Mouse (Mus musculus): ENCODE measurements at regions not wholly inside any gene's neighbourhood (a gene's known extent, or its start where the extent isn't known, plus 50 kb on each side); places are given as distances from the start of the nearest gene placed in this dataset.

DNA sequence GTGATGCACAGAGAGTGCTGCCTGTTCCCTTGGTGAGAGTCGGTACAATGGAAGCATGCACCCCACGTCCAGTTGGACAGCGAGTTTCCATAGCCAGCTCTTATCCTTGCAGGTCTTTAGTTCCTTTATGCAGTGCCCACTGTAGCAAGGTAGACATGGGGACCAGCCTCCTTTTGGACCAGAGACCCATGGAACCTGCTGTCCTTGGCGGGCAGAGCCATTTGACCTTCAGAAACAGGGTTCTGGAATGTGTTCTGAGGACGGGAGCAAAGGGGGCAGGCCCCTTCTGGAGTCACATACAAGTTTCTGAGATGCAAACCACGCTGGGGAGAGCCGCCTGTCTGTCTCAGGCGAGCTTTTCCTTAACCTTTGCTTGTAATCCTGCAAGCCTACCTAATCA is 188.1 kb downstream of the Emx2 start:
- no peak for DNase-seq (ENCODE audit: inconsistent ontology term)

DNA sequence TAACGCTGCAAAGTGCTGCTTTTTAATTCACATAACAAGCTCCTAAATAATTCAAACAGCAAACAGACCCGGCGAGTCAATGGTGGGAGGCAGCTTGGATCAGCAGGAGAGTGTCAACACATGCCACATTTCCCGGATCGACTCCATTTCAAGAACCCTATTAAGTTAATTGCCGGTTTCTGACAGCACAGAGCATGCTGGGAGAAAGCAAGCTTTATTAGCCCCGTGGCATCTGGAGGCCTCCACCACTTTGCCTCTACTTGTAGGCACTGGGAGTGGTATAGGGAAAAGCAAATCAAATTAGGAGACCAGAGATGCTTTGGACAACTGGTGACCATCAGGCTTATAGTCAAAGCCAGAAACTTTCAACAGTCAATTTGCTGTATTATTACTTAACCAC is 188.5 kb downstream of the Emx2 start:
- DNase-seq (ENCODE audit: inconsistent ontology term), result no peak

DNA sequence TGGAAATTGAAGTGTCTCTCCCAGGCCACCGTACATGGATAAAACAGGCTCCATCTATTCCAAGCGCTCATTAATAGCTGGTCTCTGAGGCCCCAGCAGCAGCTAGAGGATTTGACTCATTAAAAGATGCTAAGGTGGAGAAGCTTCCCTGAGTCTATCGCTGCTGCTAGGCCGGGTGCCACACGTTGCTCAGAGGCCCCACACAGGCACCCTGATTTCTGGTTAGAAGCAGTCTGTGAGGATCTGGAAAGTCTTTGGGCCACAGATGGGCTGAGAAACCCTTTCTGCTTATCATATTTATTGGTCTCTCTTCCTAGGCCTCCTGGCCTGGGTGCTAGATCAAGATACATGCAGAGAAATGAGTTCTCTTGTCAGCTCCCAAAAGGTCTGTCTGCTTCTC is 191.2 kb downstream of the Emx2 start:
- DNase-seq (ENCODE audit: inconsistent ontology term), result no peak

DNA sequence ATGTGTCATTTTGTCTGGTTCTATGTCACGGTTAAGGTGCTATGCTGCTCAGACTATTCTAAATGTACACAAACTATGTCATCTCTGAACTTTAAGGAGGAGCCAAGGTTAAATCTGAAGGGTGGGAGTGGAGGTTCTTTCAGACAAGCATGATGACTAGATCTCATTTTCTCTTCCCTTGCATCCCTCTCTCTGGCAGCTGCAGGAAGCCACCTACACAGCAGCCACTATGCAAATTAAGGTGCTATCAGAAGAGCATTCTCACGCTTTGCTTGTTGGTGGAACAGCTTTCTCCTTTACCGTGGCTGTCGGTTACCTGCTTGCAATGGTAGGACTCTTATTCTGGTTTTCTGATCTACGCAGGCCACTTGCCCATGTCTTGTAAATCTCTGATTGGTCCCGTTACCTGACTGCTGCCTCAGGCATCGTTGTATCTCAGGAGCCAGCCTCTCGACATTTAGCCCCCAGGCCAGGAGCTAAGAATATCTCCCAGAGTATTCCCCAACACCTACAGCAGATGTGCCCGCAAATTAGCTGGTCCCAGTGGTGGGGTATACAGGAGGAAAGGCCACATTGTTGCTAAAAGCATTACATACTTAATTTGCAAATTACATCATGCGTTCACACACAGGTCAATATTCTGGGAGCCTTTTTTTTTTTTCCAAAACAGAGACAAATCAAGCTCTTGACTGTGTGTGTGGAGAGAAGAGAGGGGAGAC is 192.6 kb downstream of the Emx2 start:
- DNase-seq (ENCODE audit: inconsistent ontology term), result no peak

GRCm38 (mm10) chr19:59653631-59654367 is 195.6 kb downstream of the Emx2 start:
- peak; percentile 5 for DNase-seq (ENCODE audit: inconsistent ontology term)

- DNase-seq (ENCODE audit: inconsistent ontology term), result no peak
These were observed 197.1 kb downstream of the Emx2 start for GRCm38 (mm10) chr19:59655321-59655720.

- no peak for DNase-seq (ENCODE audit: inconsistent ontology term)
These were observed 211.6 kb downstream of the Emx2 start for GRCm38 (mm10) chr19:59669793-59670192.

DNA sequence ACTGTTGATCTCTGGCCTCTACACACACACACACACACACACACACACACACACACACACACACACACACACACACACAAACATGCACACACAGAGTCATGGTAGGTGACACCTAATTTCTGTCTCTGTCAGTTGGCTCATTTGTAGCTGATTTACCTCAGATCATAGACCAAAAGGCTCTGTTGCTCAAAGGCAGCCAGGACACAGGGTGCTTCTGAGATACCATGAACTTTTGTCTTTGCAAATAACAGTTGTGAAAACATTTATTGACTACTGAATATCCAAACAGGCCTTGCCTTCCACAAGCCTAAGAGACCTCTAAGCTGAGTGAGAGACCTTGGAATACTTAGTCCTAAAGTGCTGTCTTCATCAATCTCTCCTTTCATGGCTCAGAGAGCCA is 215.4 kb downstream of the Emx2 start:
- DNase-seq (ENCODE audit: inconsistent ontology term), result no peak

DNA sequence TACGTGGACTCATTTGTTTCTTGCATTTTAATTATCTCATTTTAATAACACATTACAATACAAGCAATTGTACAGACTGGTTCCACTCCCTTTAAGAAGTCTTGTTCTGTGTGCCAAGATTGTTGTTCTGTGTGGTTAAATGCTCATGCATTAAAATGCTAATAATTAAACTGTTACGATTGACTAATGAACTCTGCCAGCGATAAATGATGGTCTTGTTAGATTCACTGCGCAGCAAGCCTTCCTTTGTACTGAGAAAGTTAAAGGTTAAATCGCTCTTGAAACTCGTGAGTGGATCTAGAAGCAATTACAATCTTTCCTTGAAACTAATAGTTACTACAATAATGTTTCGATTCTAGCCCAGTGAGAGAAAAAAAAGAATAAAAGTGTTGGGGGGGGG is 221.0 kb downstream of the Emx2 start:
- DNase-seq (ENCODE audit: inconsistent ontology term), result no peak

DNA sequence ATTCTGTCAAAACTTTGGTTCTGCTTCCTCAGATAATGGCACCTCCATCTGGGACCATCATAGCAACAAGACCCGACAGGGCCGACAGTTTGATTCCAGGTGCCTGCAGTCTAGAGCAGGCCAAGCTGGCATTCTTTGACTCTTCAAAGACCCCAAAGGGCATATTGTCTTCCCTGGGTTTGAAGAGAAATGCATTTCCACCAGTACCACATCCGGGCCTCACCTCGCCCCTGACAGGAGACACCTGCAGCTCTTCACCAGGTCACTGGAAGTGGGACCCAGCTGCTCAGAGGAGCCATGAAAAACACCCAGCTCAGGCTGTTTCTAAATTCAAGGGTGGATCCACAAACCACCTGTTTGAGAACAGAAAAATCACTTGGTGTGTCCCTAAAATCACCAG is 222.2 kb downstream of the Emx2 start:
- DNase-seq (ENCODE audit: inconsistent ontology term), result no peak

DNA sequence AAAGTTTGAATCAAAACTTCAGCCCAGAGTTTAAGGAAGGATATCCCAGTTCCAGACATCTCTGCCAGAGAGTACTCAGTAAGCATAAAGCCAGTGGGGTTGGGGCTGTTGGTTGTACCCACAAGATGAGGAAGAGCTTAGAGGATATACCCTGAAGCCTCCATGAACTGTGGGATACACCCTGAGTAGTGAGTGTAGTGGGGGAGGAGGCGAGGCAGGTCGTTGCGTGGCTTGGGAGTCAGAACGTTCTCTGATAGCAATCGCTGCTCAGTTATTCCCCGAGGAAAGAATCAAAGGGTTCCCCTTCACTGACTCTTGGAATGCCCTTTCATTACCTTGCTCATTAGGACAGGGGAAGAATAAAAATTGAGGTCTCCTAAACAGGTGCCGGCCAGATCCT is 226.1 kb downstream of the Emx2 start:
- DNase-seq (ENCODE audit: inconsistent ontology term), result no peak

DNA sequence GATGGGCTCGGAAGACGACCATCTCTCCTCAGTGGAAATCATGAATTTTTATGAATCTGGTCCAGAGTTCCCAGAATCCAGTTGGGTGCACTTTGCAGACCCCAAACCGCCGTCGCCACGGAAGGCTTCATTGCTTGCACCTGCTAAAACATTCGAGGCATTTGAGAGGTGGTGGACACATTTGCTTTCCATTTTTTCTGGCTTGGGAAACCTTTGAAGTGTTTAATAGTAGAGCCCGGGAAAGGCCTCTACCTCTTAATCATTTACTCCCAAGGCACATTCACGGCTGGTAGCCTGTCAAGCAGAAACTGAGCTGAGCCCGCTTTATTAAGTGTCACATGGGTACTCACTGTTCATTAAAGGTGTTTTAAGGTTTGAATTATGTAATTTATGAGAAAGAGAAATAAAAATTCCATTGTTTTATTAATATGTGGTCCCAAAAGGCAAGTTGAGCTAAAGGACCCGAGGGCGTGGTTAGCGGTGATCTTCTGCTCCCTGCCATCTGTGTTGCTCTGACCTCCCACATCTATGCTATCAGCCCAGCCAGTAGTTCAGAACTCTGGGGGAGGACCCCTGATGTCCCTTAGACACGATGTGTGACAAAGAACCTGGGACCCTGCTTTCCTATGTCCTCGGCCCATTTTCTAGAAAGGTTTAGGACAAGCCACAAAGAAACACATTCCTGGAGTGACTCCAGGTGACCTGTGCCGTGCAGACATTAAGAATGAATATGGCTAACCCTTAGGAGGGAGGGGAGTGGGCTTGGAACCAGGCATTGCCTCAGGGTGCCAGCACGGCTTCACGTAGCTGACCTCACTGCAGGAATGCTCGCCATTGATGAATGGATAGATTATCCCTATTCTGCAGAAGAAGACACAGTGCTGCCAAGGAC is 227.9 kb downstream of the Emx2 start:
- peak; percentile 9 for DNase-seq (ENCODE audit: inconsistent ontology term)

DNA sequence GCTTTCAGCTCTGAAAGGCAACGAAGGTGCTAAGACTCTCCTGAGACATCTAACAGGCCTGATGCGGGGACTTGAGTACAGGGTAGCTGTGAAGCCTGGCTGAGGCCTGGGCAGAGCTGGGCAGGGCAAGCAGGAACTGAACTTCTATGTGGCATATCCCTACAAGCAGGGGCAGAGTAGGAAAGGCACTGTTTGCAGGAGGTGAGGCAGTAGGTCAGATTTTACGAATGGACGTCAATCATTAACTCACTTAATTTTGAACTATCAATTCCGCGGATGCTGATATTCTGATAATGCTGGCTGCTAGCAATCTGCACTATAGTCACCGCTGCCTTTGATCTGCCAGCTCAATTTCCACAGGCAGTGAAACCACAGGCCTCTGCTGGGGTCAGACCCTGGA is 229.0 kb downstream of the Emx2 start:
- DNase-seq (ENCODE audit: inconsistent ontology term), result no peak

DNA sequence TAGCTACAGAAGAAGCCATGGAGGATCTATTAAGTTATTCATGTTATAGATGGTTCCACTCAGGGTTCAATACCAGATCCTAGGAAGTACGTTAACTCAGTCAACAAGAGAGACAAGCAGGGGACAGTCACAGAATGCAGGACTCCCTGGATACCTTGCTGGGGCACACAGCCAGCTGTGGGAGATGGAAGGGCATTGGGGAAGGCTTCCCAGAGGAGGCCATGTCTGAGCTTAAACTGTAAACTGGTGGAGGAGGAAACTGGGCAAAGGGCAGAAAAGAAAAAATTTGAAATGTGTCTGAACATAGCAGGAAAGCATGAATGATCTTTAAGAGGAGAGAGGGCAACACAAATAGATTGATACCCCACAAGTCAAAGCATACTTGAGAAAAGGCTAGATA is 229.5 kb downstream of the Emx2 start:
- no peak for DNase-seq (ENCODE audit: inconsistent ontology term)

GRCm38 (mm10) chr19:59691541-59692096 is 233.4 kb downstream of the Emx2 start:
- no peak for DNase-seq (ENCODE audit: inconsistent ontology term)

- peak; percentile 82 for DNase-seq (ENCODE audit: inconsistent ontology term)
These were observed 239.5 kb downstream of the Emx2 start for GRCm38 (mm10) chr19:59697628-59698027.

DNA sequence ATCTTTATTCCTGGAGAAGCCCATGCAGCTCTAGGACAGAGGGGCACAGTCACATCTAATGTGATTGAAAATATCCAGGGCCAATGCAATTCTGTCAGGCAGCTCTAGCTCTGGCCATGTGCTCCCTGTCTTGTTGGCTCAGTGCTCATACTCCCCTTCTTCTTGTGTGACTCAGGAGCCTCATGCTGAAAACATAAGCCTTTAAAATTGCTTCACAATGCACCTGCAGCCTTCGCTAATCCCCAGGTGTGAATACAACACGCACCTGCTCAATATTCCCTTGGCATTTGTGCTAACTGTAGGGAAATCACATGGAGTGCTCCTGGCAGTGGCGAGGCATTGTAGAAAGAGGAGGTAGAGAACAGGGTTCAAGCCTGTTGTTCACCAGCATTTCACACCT is 242.0 kb downstream of the Emx2 start:
- no peak for DNase-seq (ENCODE audit: inconsistent ontology term)

DNA sequence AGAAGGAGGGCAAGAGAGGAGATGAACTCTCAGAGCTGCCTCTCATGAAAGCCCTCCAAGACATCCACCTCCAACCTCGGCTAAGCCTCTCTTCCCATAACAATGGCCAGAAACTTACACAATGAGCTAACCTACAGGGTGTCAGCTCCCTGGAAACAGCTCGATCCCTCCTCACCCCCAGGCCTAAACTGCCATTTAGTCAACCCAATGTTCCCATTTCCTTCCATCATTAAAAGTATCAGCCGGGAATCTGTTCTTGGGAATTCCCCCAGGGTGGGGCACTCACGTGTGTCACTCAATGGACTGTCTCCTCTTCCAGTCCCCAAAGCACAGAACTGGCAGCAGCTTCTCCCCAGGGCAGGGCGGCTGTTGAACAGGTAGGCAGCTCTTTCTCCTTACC is 236.3 kb downstream of the Rab11fip2 start:
- DNase-seq (ENCODE audit: inconsistent ontology term), result no peak

GRCm38 (mm10) chr19:59709180-59709579 is 234.3 kb downstream of the Rab11fip2 start:
- no peak for DNase-seq (ENCODE audit: inconsistent ontology term)

DNA sequence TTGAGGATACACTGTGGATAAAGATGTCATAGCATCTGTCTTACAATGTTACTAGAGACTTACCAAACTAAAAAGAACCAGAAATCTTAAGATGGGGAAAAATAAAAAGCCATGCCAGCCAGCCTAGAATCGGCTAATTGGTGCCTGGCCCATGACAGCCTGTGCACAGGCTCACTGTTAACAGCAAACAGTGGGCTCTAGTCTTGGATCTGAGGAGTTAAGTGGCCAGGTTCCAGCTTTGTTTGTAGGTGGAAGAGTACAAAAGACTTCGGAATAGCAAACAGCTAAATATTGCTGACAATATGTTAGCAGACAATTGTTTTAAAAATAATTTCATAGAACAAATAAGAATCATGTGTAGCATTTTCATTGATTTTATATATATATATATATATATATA is 228.4 kb downstream of the Rab11fip2 start:
- DNase-seq (ENCODE audit: inconsistent ontology term), result no peak

- DNase-seq (ENCODE audit: inconsistent ontology term), result no peak
These were observed 225.5 kb downstream of the Rab11fip2 start for GRCm38 (mm10) chr19:59717813-59718483.

DNA sequence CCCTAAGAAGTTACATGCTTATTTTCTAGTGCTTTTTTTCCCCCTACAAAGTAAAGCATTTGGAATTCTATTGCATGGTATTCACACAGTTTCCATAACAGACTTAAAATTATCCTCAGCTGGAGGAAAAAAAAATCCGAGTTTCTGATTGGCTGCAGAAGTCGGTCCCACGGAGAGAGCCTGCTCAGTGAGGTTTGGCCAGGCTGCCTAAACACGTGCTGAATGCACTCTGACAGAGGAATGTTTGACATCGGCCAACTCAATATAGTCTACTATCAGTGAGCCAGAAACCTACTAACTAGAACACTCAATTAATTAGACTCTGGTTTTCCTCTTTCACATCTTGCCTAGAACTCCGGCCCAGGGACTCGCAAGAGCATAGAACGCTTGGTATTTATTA is 204.9 kb downstream of the Rab11fip2 start:
- peak; percentile 66 for DNase-seq (ENCODE audit: inconsistent ontology term)
